Mouse (Mus musculus) ES-E14 (cell line): ENCODE measurements around the gene Tarsl2.

Source experiments
- HCFC1 ChIP-seq: IDR thresholded peaks from 2 replicates; pipeline ENCODE4 v1.6.1; 2012; ENCODE audit warnings: low read length, inconsistent platforms, borderline replicate concordance; ENCODE audit not compliant: insufficient read depth
- MAFK ChIP-seq: IDR thresholded peaks from 2 replicates; pipeline ENCODE4 v1.6.1; 2014; ENCODE audit warnings: mild to moderate bottlenecking, low read depth, low read length, inconsistent platforms; ENCODE audit not compliant: insufficient read depth
- ZC3H11A ChIP-seq: IDR thresholded peaks from 2 replicates; pipeline ENCODE4 v1.6.1; 2012; ENCODE audit warnings: low read depth, mild to moderate bottlenecking, inconsistent platforms, low read length, borderline replicate concordance

- TF ChIP-seq MAFK (no peak), ZC3H11A (no peak), HCFC1 (no peak)
These were observed 65.6 kb downstream of the Tarsl2 start for GRCm38 (mm10) chr7:65710301-65710700.
